Mouse (Mus musculus): ENCODE measurements at regions not wholly inside any gene's neighbourhood (a gene's known extent, or its start where the extent isn't known, plus 50 kb on each side); places are given as distances from the start of the nearest gene placed in this dataset.

GRCm38 (mm10) chr3:138668394-138669092, 73.5 kb upstream of the Tspan5 start:
- no peaks in the 10 kb centered on the region for H3K9me3 ChIP-seq (replicated peaks; ENCODE audit: insufficient read depth, low read length)

GRCm38 (mm10) chr3:138675881-138676280, 66.1 kb upstream of the Tspan5 start:
- peaks cover 0 to 3% of the 10 kb centered on the region in 2 experiments; a peak in 1 of 4 replicates for H3K4me1 ChIP-seq (ENCODE audit: control insufficient read depth in 1 of 2, insufficient read depth in 2 of 2, low read length in 2 of 2)
- H3K36me3 ChIP-seq (ENCODE audit: control insufficient read depth in 1 of 2, insufficient read depth in 2 of 2, low read length in 2 of 2) = peaks cover 0 to 2% of the 10 kb centered on the region in 2 experiments; a peak in 2 of 4 replicates
- H3K9me3 ChIP-seq (replicated peaks; ENCODE audit: insufficient read depth, low read length) = no peaks in the 10 kb centered on the region
- H3K9ac ChIP-seq (ENCODE audit: control insufficient read depth, low read depth, low read length, poor library complexity, severe bottlenecking) = no peak overlapping the region
- no peaks in the 10 kb centered on the region for H3K27me3 ChIP-seq (ENCODE audit: control insufficient read depth in 1 of 2, insufficient read depth in 2 of 2, low read length in 2 of 2)
- H3K4me3 ChIP-seq (ENCODE audit: control insufficient read depth in 1 of 2, insufficient read depth in 1 of 2, low read depth in 2 of 2, low read length in 2 of 2) = no peak overlapping the region
- no peak for TF ChIP-seq TCF12 (IDR thresholded peaks at IDR 0.05; ENCODE audit: low read depth, low read length)
- no peaks in the 10 kb centered on the region for H3K79me2 ChIP-seq (ENCODE audit: control insufficient read depth, insufficient read depth, low read length, poor library complexity)
- no peak for DNase-seq (ENCODE audit: low read depth, low spot score)
- H3K27ac ChIP-seq (ENCODE audit: control insufficient read depth, low read depth, low read length) = no peak overlapping the region

More at GRCm38 (mm10) chr3:138668394-138669092, 73.5 kb upstream of the Tspan5 start:
- no peak overlapping the region for H3K27ac ChIP-seq (ENCODE audit: control insufficient read depth, low read depth, low read length)
- H3K36me3 ChIP-seq (ENCODE audit: control insufficient read depth in 1 of 2, insufficient read depth in 2 of 2, low read length in 2 of 2) = no peaks in the 10 kb centered on the region
- H3K4me3 ChIP-seq (ENCODE audit: control insufficient read depth in 1 of 2, insufficient read depth in 1 of 2, low read depth in 2 of 2, low read length in 2 of 2) = no peak overlapping the region
- H3K27me3 ChIP-seq (ENCODE audit: control insufficient read depth in 1 of 2, insufficient read depth in 2 of 2, low read length in 2 of 2) = peaks cover 0 to 2% of the 10 kb centered on the region in 2 experiments; a peak in 1 of 4 replicates
- H3K4me1 ChIP-seq (ENCODE audit: control insufficient read depth in 1 of 2, insufficient read depth in 2 of 2, low read length in 2 of 2) = no peaks in the 10 kb centered on the region
- DNase-seq (ENCODE audit: low read depth, low spot score) = no peak
- no peaks in the 10 kb centered on the region for H3K79me2 ChIP-seq (ENCODE audit: control insufficient read depth, insufficient read depth, low read length, poor library complexity)
- TF ChIP-seq MAFK (IDR thresholded peaks at IDR 0.05; ENCODE audit: borderline replicate concordance, low read depth, low read length) (no peak), ZMIZ1 (IDR thresholded peaks at IDR 0.05; ENCODE audit: low read depth, low read length) (no peak), MXI1 (IDR thresholded peaks at IDR 0.05; ENCODE audit: low read depth, low read length) (no peak), ETS1 (IDR thresholded peaks at IDR 0.05; ENCODE audit: low read depth, low read length) (no peak), NELFE (IDR thresholded peaks at IDR 0.05; ENCODE audit: low read depth, low read length) (no peak), SIN3A (IDR thresholded peaks at IDR 0.05; ENCODE audit: low read length) (no peak), UBTF (IDR thresholded peaks at IDR 0.05; ENCODE audit: borderline replicate concordance, insufficient read depth, low read depth, low read length) (no peak), ZKSCAN1 (IDR thresholded peaks at IDR 0.05; ENCODE audit: low read depth, low read length) (no peak), HCFC1 (IDR thresholded peaks at IDR 0.05; ENCODE audit: low read depth, low read length) (no peak), USF1 (IDR thresholded peaks at IDR 0.05; ENCODE audit: low read depth, low read length) (no peak), CHD2 (IDR thresholded peaks at IDR 0.05; ENCODE audit: low read length) (no peak), CHD1 (IDR thresholded peaks at IDR 0.05; ENCODE audit: low read depth, low read length) (no peak), POLR2AphosphoS2 (IDR thresholded peaks at IDR 0.05; ENCODE audit: low read length) (no peak), BHLHE40 (IDR thresholded peaks at IDR 0.05; ENCODE audit: borderline replicate concordance, low read depth, low read length) (no peak), MAZ (IDR thresholded peaks at IDR 0.05; ENCODE audit: low read depth, low read length) (no peak), JUND (IDR thresholded peaks at IDR 0.05; ENCODE audit: low read depth, low read length) (no peak), RAD21 (IDR thresholded peaks at IDR 0.05; ENCODE audit: low read depth, low read length) (no peak)
- H3K9ac ChIP-seq (ENCODE audit: control insufficient read depth, low read depth, low read length, poor library complexity, severe bottlenecking) = no peak overlapping the region
